Mouse (Mus musculus) bone marrow, adult 2 months (tissue): ENCODE results near the gene Ms4a6c. TPM values are rescaled to one million over a fixed set of nuclear protein-coding genes. Genes with fewer than 3 reads are reported as not detected.
"Not testable (repeated sequence)": the region's sequence is repeated elsewhere in the genome, so short reads cannot be mapped to it uniquely, and the experiment has no call there.

ENCODE experiments used
- H3K27ac ChIP-seq: fragments of 200-500 bp; 2 replicates; pipeline ENCODE4 v1.5.1; 2012; ENCODE audit warnings: low read depth, mild to moderate bottlenecking, control low read depth, inconsistent platforms, low read length; ENCODE audit not compliant: control insufficient read depth, poor library complexity, insufficient read depth
- H3K4me1 ChIP-seq: fragments of 200-500 bp; 2 replicates; pipeline ENCODE4 v1.6.1; 2011; ENCODE audit warnings: low read length; ENCODE audit not compliant: control insufficient read depth, insufficient read depth
- H3K4me3 ChIP-seq: fragments of 200-500 bp; replicated peaks from 2 replicates; pipeline ENCODE3; 2011; ENCODE audit warnings: mild to moderate bottlenecking, low read depth, low read length, control low read depth; ENCODE audit not compliant: control insufficient read depth
- CTCF ChIP-seq: fragments of 200-500 bp; IDR thresholded peaks from 2 replicates; pipeline ENCODE4 v1.5.1; 2011; ENCODE audit warnings: low read length, control low read depth; ENCODE audit not compliant: control insufficient read depth, insufficient read depth
- POLR2A ChIP-seq: fragments of 200-500 bp; IDR thresholded peaks from 2 replicates; pipeline ENCODE4 v1.6.1; 2011; ENCODE audit warnings: low read depth, mild to moderate bottlenecking, control low read depth, low read length, borderline replicate concordance; ENCODE audit not compliant: control insufficient read depth
- WGBS: fragments of 180-500 bp; shearing (Covaris S2); methylation state at CpG from one replicate; pipeline ENCODE4 v1.1.7; 2018; 5-methylcytosine and 5-hydroxymethylcytosine counted together
- polyA plus RNA-seq: library from polyadenylated mRNA; stranded (reverse); fragments of >200 nt; gene quantifications from 2 replicates; pipeline ENCODE4 v1.2.4, GENCODE M21; 2011; ENCODE audit warnings: low replicate concordance; ENCODE audit not compliant: missing spikeins, insufficient read depth, insufficient read length

The Ms4a6c gene
- polyA plus RNA-seq, 1 experiment: 36.3 TPM

DNA sequence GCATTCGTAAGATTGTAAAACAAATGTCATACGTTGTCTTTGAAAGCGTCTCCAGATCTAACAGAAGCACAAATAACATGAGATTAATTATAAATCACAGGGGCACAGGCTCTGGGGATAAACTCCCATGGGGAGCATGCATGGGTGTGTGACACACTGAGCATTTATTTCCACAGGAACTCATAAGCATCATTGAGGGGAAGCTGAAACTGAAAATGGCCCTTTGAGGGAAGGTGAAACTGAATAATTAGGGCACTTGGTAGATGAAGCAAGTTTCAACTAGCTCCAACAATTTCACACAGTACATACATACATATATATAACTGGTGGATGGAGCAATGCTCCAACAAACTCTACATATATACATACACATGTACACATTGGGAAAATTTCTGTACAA, 25.4 kb downstream of the Ms4a6c start:
- no peak overlapping the region for H3K4me3 ChIP-seq
- 69% methylated on average over 3 of the region's 3 CpGs for WGBS
- H3K4me1 ChIP-seq: no peaks in the 10 kb centered on the region
- no peak overlapping the region for H3K27ac ChIP-seq
- no peak for TF ChIP-seq CTCF
- TF ChIP-seq POLR2A: no peak

DNA sequence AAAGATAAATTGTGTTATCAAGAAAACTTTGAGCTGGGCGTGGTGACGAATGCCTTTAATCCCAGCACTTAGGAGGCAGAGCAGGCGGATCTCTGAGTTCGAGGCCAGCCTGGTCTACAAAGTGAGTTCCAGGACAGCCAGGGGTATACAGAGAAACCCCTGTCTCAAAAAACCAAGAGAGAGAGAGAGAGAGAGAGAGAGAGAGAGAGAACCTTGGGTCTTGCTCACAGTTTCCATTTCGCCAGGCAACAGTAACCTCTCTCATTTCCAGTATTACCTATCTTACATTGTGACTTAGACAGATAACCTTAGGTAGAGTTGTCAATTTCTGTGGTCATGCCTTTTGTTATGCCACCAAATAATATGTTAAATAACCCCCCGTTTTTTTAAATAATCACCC, 27.2 kb downstream of the Ms4a6c start:
- Histone ChIP-seq H3K4me1 (no peaks in the 10 kb centered on the region; the same call in 1 of the 2 replicates), H3K27ac (no peak overlapping the region), H3K4me3 (no peak overlapping the region)
- TF ChIP-seq CTCF: no peak
- no peak for TF ChIP-seq POLR2A
- WGBS: 77% methylated on average over 6 of the region's 6 CpGs

DNA sequence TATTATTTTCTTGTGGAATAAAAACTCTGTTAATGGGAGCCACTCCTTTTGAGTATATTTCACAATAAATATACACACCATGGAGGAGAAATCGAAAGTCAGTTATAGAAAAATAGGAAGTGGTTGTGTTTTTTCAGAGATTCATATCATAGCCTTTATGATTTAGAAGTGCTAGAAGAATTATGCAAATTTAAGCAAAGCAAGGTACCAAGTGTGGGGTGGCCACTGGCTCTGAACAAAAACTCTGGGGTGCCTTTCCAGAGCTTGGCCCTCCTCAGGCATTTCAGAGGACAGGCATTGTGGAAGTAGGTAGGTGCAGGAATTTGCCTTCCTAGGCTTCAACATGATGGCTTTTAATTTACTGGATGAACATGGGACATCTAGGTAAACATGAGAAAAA, 28.1 kb downstream of the Ms4a6c start:
- H3K4me3 ChIP-seq, H3K4me1 ChIP-seq: not testable (repeated sequence)
- 2% methylated on average over 1 of the region's 1 CpGs for WGBS
- peak overlapping the region; percentile 39; the same call in 1 of the 2 replicates for H3K27ac ChIP-seq

DNA sequence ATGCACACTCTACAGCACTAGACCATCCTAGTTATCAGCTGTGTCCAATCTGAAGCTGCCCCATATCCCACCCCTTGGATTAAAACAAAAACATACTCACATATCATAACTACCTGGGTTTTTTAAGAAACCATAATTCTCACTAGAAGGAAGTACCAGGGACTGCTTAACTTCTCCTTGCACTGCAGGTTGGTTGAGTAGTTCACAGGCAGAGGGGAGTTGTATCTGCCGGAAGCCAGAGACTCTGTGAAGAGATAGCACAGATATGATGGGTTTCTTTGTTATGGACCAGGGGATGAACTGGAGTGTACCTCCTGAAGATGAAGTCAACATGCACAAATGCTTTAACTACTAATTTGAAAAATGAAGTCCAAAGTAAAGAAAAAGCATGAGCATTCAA, 31.6 kb downstream of the Ms4a6c start:
- H3K27ac ChIP-seq: no peak overlapping the region
- H3K4me1 ChIP-seq: no peaks in the 10 kb centered on the region; the same call in 1 of the 2 replicates
- no peak overlapping the region for H3K4me3 ChIP-seq
- 48% methylated on average over 1 of the region's 1 CpGs for WGBS
- no peak for TF ChIP-seq POLR2A
- TF ChIP-seq CTCF: no peak

DNA sequence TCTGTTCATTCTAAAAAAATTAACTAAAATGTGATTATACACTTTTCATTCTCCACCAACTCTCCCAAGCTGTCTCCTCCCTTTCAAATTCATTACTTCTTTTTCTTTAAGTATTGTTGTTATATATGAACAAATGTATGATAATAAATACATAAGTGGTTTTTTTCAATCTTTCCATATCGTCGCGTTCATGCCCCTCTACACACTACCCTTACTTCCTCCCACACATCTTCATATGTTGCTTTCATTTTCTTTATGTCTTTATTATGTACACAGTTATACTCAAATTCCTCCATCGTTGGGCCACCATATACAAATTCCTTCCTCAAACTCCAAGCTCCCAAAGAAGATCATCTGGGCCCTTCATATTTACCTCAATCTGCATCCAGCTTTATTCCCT, 32.2 kb downstream of the Ms4a6c start:
- WGBS: 48% methylated on average over 4 of the region's 4 CpGs
- TF ChIP-seq CTCF: no peak
- no peak for TF ChIP-seq POLR2A
- no peak overlapping the region for H3K4me3 ChIP-seq
- no peak overlapping the region for H3K27ac ChIP-seq
- no peaks in the 10 kb centered on the region; the same call in 1 of the 2 replicates for H3K4me1 ChIP-seq

DNA sequence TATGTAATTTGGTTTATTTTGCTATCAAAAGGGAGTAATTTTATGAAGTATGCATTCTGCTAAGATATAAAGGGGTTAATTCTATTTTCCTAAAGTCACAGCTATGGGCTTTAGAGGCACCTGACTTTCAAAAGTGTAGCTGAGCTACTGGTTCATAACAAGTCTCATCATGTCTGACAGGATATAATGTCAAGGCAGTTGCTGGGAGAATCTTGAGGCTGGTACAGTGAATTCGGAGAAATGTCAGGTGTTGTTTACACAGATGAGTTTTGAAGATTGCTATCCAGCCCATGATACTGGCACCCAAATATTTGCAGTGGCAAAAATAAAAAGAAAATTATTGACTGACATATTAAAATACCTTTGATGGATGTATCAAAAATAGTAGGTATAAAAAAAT, 35.7 kb downstream of the Ms4a6c start:
- TF ChIP-seq CTCF (no peak), POLR2A (no peak)
- no peak overlapping the region for H3K4me3 ChIP-seq
- no peak overlapping the region for H3K27ac ChIP-seq
- 80% methylated on average over 1 of the region's 1 CpGs for WGBS
- no peaks in the 10 kb centered on the region; the same call in 1 of the 2 replicates for H3K4me1 ChIP-seq

DNA sequence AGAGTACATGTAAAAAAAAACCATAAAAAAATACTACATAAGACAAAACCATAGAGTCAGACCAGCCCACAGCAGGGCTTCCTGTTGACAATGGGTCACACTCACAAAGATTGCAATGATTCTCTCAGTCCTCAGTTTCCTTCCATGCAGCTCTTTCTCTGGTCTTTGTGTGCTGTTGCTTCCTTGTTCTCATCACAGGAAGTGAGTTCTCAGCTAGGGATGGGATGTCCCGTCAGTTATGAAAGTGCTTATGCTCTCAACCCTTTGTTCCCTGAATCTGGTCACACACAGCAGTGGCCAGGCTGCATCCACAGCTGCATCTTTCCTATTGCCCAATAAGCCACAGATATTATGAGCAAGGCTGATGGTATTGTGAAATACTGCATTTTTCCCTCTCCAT, 44.3 kb downstream of the Ms4a6c start:
- no peak overlapping the region for H3K4me3 ChIP-seq
- peaks cover 1% of the 10 kb centered on the region; the same call in 1 of the 2 replicates for H3K4me1 ChIP-seq
- WGBS: 11% methylated on average over 1 of the region's 1 CpGs
- H3K27ac ChIP-seq: no peak overlapping the region
- TF ChIP-seq POLR2A (no peak), CTCF (no peak)

DNA sequence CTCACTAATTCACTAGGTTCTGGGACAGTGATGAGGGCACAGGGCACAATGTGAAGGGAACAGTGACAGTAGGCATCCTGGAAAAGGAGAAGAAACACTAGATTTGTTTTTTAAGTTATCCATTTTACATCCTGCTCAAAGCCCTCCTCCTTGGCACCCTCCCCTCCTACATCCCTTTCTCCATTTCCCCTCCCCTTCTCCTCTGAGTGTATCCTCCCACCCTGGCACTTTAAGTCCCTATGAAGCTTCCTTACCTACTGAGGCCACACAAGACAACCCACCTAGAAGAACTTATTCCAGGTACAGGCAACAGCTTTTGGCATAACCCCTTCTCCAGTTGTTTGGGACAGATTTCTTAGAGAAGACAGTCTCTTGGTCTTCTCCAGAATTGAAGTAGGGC, 47.1 kb downstream of the Ms4a6c start, which contains the start of gene Ms4a6b:
Gene Ms4a6b, plus strand, starts transcription at position 267 of the 400 bp plus-strand sequence.
- Histone ChIP-seq H3K27ac (no peak within 1 kb of the TSS), H3K4me1 (peaks cover 1% of the 10 kb centered on the region; the same call in 1 of the 2 replicates), H3K4me3 (no peak within 1 kb of the TSS)
- TF ChIP-seq POLR2A: no peak
- TF ChIP-seq CTCF: no peak

DNA sequence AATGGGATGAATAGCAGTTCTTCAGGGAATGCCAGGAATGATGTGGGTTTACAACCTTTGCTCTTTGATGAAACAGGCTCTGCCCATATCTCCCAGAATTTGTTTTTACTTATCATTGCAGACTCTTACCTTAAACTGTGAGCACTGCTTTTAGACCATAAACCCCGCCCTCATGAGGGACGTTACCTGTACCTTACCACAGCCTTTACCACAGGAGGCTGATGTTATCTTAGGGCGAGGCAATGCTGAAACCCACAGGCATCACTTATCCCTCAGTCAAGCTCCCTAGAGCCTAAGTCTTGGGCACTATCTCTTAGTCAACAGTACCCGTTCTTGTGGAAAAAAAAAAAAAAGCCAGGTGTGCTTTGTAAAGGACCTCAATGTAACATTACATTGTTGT, 47.7 kb downstream of the Ms4a6c start:
- Histone ChIP-seq H3K4me1 (peaks cover 1% of the 10 kb centered on the region; the same call in 1 of the 2 replicates), H3K4me3 (no peak overlapping the region), H3K27ac (no peak overlapping the region)
- 19% methylated on average over 4 of the region's 4 CpGs for whole genome bisulfite sequencing
- TF ChIP-seq CTCF: no peak
- TF ChIP-seq POLR2A: no peak

DNA sequence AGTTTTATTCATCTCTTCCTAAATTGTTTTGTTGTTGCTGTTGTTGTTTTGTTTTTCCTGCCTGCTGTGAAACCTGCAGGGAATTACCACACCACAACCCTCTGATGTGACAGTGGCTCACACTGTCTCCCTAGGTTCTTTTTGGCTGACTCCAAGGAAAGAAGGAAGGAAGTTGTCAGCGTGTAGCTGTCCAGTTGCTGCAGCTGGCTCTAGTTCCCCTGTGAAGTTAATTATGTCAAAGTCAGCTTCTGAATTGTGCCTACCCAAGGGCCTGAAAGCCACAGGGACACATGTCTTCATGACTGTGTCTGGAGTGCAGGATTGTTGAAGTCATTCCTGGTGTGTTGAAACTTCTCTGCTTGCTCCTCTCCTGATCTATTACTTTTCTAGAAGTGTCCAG, 48.2 kb downstream of the Ms4a6c start:
- H3K27ac ChIP-seq, H3K4me3 ChIP-seq, H3K4me1 ChIP-seq: not testable (repeated sequence)
- WGBS: 7% methylated on average over 1 of the region's 1 CpGs

DNA sequence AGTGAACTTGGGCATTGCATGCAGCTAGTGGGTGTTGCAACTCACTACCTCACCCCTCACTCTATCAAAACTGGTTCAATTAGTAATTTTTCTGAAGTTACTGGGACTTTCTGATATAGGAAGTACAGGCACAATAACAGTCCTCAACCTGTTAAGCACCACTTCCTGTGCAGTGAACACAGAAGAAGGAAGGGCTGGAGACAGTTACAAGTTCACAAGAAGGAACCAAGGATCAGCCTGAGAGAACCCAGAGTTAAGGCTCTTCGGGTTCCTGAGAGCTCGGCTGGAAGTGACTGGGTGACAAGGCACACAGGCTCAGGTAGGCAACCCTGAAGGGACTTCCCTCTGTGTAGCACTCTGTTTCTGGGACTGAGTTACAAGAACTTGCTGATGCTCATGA, 49.2 kb downstream of the Ms4a6c start:
- H3K27ac ChIP-seq: peak overlapping the region; percentile 55; the same call in 1 of the 2 replicates
- WGBS: 7% methylated on average over 2 of the region's 2 CpGs
- H3K4me3 ChIP-seq: peak overlapping the region; percentile 30
- H3K4me1 ChIP-seq: not testable (repeated sequence)
